Mouse (Mus musculus): Measurements from ENCODE around the gene Krt82. TPM values are rescaled to one million over a fixed set of nuclear protein-coding genes. Genes with fewer than 3 reads are reported as not detected.

The Krt82 gene
- polyA plus RNA-seq, 1 experiment = not detected

GRCm38 (mm10) chr15:101562850-101563249 lies 12.4 kb upstream of the Krt82 start, which contains the start of gene Krt90:
Gene Krt90 (minus strand): TSS chr15:101562950.
- Histone ChIP-seq H3K4me1 (ENCODE audit: control insufficient read depth) (no peaks in the 10 kb centered on the region), H3K27me3 (ENCODE audit: control insufficient read depth) (no peaks in the 10 kb centered on the region), H3K4me3 (replicated peaks) (no peak within 1 kb of the TSS), H3K36me3 (ENCODE audit: control insufficient read depth) (no peaks in the 10 kb centered on the region), H3K9me3 (ENCODE audit: control insufficient read depth, low read length) (no peaks in the 10 kb centered on the region)
- TF ChIP-seq TAL1 (IDR thresholded peaks at IDR 0.05; ENCODE audit: low read length) (no peak), GATA1 (IDR thresholded peaks at IDR 0.05; ENCODE audit: low read length) (no peak)

GRCm38 (mm10) chr15:101558034-101558646 lies 7.7 kb upstream of the Krt82 start:
- TF ChIP-seq TAL1 (IDR thresholded peaks at IDR 0.05; ENCODE audit: low read length) = no peak
- no peak for TF ChIP-seq GATA1 (IDR thresholded peaks at IDR 0.05; ENCODE audit: low read length)
- Histone ChIP-seq H3K36me3 (ENCODE audit: control insufficient read depth) (no peaks in the 10 kb centered on the region), H3K27me3 (ENCODE audit: control insufficient read depth) (peaks cover 2% of the 10 kb centered on the region; the same call in 1 of the 2 replicates), H3K9me3 (ENCODE audit: control insufficient read depth, low read length) (no peaks in the 10 kb centered on the region), H3K4me1 (ENCODE audit: control insufficient read depth) (no peaks in the 10 kb centered on the region), H3K4me3 (replicated peaks) (no peak overlapping the region)

- H3K36me3 ChIP-seq (ENCODE audit: control insufficient read depth) = no peaks in the 10 kb centered on the region
- H3K4me3 ChIP-seq (replicated peaks) = no peak overlapping the region
- H3K4me1 ChIP-seq (ENCODE audit: control insufficient read depth) = no peaks in the 10 kb centered on the region
- peaks cover 7% of the 10 kb centered on the region for H3K27me3 ChIP-seq (ENCODE audit: control insufficient read depth)
- no peaks in the 10 kb centered on the region for H3K9me3 ChIP-seq (ENCODE audit: control insufficient read depth, low read length)
- TF ChIP-seq TAL1 (IDR thresholded peaks at IDR 0.05; ENCODE audit: low read length) = no peak
- no peak for TF ChIP-seq GATA1 (IDR thresholded peaks at IDR 0.05; ENCODE audit: low read length)
These were observed 2.7 kb upstream of the Krt82 start for GRCm38 (mm10) chr15:101553169-101553568.

GRCm38 (mm10) chr15:101552188-101552587 lies 1.7 kb upstream of the Krt82 start:
- no peak overlapping the region for H3K4me3 ChIP-seq (replicated peaks)
- TF ChIP-seq TAL1 (IDR thresholded peaks at IDR 0.05; ENCODE audit: low read length) = no peak
- no peak for TF ChIP-seq GATA1 (IDR thresholded peaks at IDR 0.05; ENCODE audit: low read length)
- H3K36me3 ChIP-seq (ENCODE audit: control insufficient read depth) = no peaks in the 10 kb centered on the region
- peaks cover 7% of the 10 kb centered on the region for H3K27me3 ChIP-seq (ENCODE audit: control insufficient read depth)
- no peaks in the 10 kb centered on the region for H3K4me1 ChIP-seq (ENCODE audit: control insufficient read depth)
- H3K9me3 ChIP-seq (ENCODE audit: control insufficient read depth, low read length) = no peaks in the 10 kb centered on the region

DNA sequence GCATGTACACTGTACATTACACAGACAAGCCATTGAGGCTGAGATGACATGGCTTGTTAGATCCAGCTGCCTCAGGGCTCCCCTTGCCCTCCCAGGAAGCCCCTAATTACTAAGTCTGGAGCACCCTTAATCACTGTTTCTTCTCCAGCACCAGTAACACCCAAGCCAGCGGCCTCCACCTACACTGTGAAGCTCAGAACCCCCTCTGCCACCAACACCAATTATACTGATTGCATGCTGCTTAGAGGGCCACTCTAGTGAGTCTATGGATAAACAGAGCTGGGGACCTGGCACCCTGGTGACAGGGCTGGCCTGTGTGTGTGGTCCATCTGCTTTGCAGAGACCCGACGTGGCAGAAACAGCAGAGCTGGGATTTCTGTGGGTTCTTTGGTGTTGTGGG lies 6.0 kb downstream of the Krt82 start:
- H3K36me3 ChIP-seq (ENCODE audit: control insufficient read depth) = no peaks in the 10 kb centered on the region
- H3K4me3 ChIP-seq (replicated peaks) = no peak overlapping the region
- H3K9me3 ChIP-seq (ENCODE audit: control insufficient read depth, low read length) = no peaks in the 10 kb centered on the region
- TF ChIP-seq TAL1 (IDR thresholded peaks at IDR 0.05; ENCODE audit: low read length) (no peak), GATA1 (IDR thresholded peaks at IDR 0.05; ENCODE audit: low read length) (no peak)
- no peaks in the 10 kb centered on the region for H3K27me3 ChIP-seq (ENCODE audit: control insufficient read depth)
- no peaks in the 10 kb centered on the region for H3K4me1 ChIP-seq (ENCODE audit: control insufficient read depth)

DNA sequence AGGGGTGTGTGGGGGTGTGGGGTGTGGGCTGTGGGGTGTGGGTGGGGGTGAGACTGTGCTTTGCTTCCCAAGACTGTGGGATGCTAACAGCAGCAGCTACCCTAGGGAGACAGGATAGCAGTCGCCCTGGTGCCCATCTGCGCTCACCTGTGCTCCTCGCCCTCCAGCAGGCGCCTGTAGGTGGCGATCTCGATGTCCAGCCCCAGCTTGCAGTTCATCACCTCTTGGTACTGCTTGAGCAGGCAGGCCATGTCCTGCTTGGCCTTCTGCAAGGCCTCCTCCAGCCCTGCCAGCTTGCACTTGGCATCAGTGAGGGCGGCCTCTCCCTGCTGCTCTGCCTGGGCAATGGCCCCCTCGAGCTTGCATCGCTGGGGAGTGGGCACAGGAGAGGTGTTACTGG lies 7.9 kb downstream of the Krt82 start:
- Histone ChIP-seq H3K36me3 (ENCODE audit: control insufficient read depth) (no peaks in the 10 kb centered on the region), H3K9me3 (ENCODE audit: control insufficient read depth, low read length) (no peaks in the 10 kb centered on the region), H3K4me1 (ENCODE audit: control insufficient read depth) (no peaks in the 10 kb centered on the region), H3K4me3 (replicated peaks) (no peak overlapping the region), H3K27me3 (ENCODE audit: control insufficient read depth) (no peaks in the 10 kb centered on the region)
- TF ChIP-seq GATA1 (IDR thresholded peaks at IDR 0.05; ENCODE audit: low read length) (no peak), TAL1 (IDR thresholded peaks at IDR 0.05; ENCODE audit: low read length) (no peak)

GRCm38 (mm10) chr15:101538580-101538900 lies 11.9 kb downstream of the Krt82 start:
- H3K36me3 ChIP-seq (ENCODE audit: control insufficient read depth) = no peaks in the 10 kb centered on the region
- H3K9me3 ChIP-seq (ENCODE audit: control insufficient read depth, low read length) = no peaks in the 10 kb centered on the region
- H3K4me3 ChIP-seq (replicated peaks) = no peak overlapping the region
- TF ChIP-seq GATA1 (IDR thresholded peaks at IDR 0.05; ENCODE audit: low read length) (no peak), TAL1 (IDR thresholded peaks at IDR 0.05; ENCODE audit: low read length) (no peak)
- H3K4me1 ChIP-seq (ENCODE audit: control insufficient read depth) = no peaks in the 10 kb centered on the region
- no peaks in the 10 kb centered on the region for H3K27me3 ChIP-seq (ENCODE audit: control insufficient read depth)

DNA sequence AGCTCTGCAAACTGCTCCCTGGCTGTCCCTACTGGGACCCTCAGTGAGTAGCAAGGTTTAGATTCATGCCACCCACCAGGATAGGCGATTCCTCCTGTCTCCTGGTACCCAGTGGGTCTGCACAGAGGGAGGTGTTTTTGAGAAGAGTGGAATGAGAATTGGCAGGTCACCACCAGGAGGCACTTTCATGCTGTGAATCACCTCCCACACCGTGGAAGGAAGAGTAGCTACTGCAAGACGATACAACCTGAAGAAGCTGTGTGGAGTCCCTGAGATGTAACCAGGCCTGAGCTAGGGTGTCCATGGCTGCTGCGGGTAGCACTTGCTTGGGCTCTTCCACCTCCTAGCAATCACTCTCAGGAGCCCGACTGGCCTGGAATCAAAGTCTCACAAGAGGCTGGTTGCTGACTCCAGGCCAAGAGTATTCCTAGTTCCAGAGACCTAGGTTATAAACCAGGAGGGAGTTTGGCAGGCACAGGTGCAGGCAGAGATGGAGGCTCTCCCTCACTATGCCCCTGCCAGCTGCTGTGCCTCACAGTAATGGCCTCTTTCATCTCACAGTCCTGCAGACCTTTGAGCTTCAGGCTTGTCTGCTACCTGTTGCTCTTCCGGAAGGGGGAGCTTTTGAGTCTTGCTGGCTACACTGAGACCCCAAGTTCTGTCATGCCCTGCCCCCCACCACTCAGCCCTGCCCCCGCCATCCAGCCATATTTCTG lies 12.4 kb downstream of the Krt82 start:
- no peak for TF ChIP-seq TAL1 (IDR thresholded peaks at IDR 0.05; ENCODE audit: low read length)
- no peak for TF ChIP-seq GATA1 (IDR thresholded peaks at IDR 0.05; ENCODE audit: low read length)
- Histone ChIP-seq H3K4me1 (ENCODE audit: control insufficient read depth) (no peaks in the 10 kb centered on the region), H3K9me3 (ENCODE audit: control insufficient read depth, low read length) (no peaks in the 10 kb centered on the region), H3K36me3 (ENCODE audit: control insufficient read depth) (no peaks in the 10 kb centered on the region), H3K27me3 (ENCODE audit: control insufficient read depth) (no peaks in the 10 kb centered on the region), H3K4me3 (replicated peaks) (no peak overlapping the region)

DNA sequence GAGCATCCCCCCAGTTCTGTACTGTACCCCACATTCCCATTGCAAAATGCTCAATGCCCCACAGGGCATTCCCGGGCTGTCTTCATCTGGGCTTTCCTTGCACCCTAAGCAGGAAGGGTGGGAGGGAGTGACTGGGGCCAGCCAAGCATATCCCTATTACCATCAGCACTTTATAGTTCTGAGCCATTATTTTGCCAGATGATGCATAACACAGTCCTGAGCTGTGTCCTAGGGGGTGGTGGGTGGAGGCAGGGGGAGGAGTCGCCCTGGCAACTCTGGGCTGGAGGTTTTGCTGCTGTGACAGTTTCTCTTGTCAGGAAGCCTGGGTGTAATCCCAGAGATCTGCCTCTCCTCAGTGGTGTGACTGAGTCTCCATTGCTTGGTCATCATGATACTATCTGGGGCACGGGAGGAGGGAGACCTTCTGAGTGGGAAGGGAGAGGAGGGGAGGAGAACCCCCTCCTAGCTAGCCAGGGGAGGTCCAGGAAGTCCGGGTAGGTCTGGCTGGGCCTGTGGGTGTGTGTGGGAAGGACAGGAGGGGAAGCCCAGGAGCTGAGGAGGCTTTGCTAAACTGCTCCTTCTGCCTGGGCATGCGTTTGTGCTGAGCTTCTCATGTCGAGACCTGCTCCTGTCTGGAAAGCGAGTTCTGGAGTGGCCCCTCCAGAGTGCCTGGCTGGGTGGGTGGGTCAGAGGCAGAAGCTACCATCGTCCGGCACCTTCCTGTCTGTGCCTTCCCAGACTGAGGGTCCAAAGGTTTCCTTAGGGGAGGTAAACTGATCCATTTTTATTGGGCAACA lies 14.2 kb downstream of the Krt82 start:
- Histone ChIP-seq H3K27me3 (ENCODE audit: control insufficient read depth) (no peaks in the 10 kb centered on the region), H3K4me1 (ENCODE audit: control insufficient read depth) (no peaks in the 10 kb centered on the region), H3K36me3 (ENCODE audit: control insufficient read depth) (no peaks in the 10 kb centered on the region), H3K9me3 (ENCODE audit: control insufficient read depth, low read length) (no peaks in the 10 kb centered on the region), H3K4me3 (replicated peaks) (no peak overlapping the region)
- TF ChIP-seq GATA1 (IDR thresholded peaks at IDR 0.05; ENCODE audit: low read length) (no peak), TAL1 (IDR thresholded peaks at IDR 0.05; ENCODE audit: low read length) (no peak)

Measured in erythroblast, embryonic 14.5 days (primary cell).